Mouse (Mus musculus) yolk sac, embryonic 10.5 days (tissue): ENCODE data around the gene Ttyh1.

Experiments
- DNase-seq: peaks from one replicate; pipeline ENCODE4 v3.0.0-alpha.2; 2017; ENCODE audit warnings: low spot score

Ttyh1 gene

DNA sequence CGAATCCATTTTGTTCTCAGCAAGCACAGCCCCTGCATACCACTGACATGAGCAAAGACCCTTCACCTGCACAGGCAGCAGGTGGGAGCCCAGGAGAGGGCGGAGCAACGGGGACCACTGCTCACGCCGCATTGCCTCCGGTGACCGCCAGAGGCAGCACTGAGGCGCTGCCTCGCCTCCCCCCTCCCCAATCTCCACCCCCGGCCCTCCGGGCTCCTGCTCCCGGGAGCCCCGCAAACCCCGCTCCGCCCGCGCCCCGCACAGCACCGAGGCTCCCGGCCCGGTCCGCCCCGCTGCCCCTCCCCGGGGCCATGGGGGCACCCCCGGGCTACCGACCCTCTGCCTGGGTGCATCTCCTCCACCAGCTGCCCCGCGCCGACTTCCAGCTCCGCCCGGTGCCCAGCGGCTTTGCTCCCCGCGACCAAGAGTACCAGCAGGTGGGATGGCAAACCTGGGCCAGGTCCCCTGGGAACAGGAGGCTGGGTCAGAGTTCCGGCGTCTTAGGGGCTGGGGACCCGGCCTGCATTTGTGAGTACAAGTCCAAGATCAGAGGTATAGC is at the start of gene Ttyh1:
Gene Ttyh1 (plus strand): TSS at position 65 of the 559 bp plus-strand sequence.
- DNase-seq, result no peak

DNA sequence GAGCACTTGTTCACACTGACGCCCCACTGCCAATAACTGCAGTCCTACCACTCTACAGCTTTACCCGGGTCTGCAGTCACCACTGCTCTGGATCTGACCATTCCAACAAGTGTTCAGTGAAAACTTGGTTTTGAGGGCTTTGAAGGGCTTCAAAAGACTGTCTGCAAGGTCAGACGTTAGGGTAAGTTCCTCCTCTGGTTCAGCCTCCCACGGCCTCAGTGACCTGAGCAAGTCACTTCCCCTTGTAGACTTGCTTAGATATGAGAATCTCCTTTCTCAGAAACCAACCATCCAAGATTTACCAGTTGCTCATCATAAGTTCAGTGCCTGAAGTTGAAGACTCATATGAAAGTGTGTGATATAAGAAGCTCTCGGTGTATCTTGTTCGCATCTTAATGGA is 48.1 kb upstream of the Ttyh1 start:
- no peak for DNase-seq

DNA sequence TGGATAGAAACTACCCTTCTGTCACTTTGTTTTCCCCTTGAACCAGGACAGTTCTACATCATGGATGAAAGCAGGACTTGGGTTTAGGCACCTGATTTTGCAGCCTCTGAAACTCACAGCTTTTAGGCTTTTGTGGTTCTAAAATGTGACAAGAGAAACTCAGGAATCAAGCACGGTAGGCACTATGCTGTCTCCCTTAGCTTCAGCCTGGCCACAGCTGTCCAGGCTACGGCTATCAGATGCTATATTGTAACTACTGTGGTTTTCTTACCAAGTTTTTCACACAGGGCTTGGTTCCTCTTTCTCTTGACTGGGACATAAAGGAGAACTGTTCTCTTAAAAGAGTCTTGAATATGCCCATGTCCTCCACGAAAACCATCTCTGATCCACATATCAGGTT is 46.1 kb upstream of the Ttyh1 start:
- DNase-seq, result no peak

DNA sequence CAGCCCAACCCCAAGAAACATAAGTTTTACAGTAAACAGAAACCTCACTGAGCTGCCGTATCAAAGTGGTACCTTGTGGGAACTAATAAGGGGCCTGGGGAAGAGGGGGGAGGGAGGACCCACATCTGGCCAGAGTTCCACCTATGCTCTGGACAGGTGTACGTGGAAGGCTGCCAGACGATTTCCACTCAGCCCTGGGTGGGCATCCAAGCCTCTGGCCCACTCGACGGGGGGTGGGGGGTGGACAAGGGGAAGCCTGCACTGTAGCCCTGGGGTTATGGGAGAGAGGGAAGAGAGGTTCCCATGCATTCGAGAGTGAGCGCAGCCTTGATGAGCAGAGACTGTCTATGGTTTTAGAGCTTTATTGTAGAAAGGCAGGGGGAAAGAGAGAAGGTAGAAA is 39.7 kb upstream of the Ttyh1 start:
- no peak for DNase-seq

DNA sequence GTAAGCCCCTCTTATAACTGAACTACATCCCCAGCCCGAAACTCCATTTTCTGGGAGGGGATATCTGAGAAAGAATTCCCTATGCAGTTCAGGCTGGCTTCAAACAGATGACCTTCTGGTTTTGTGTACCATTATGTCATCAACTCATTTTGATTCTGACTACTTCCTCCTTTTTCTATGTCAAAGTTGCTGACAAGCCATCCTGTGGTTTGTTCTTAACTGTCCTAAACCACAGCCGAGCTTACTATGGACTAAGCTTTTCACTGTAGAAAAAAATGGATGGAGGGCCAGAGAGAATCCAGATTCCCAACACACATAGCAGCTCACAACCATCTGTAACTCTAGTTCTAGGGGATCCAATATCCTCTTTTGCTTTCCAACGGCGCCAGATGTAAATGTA is 38.7 kb upstream of the Ttyh1 start:
- no peak for DNase-seq

DNA sequence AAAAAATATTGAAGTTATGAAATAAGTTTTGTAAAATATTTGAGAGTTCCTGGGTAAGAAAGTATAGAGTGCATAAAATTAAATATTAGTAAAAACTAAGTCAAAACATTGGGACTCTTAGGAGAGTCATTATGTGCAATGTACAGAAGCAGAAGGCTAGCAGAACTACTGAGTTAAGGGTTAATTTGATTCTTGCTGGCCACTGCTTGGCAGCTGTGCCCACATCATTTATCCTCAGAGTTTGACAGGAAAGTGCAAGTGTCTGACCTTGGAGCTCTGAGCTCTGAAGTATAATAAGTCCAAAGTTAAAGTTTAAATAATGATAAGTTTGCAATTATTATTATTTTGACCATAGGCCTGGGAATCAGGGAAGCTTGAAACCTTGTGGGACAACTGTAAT is 37.5 kb upstream of the Ttyh1 start:
- DNase-seq, result no peak

DNA sequence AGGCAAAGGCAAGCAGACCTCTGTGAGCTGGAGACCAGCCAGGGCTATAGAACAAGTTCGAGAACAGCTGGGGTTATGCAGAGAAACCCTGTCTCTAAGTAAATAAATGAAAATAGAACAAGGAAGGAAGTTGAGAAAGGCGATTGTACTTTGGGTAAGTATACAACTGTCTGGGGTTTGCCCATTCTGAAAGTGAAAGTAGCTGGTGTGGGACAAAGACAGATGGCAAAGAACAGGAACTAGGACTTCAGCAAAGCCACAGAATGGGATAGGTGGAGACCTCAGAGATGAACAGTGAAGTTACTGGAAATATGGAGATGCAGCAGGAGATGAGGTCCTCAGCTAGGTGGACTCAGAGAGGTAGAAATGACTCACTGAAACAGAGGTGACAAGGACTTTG is 36.4 kb upstream of the Ttyh1 start:
- DNase-seq, result no peak

DNA sequence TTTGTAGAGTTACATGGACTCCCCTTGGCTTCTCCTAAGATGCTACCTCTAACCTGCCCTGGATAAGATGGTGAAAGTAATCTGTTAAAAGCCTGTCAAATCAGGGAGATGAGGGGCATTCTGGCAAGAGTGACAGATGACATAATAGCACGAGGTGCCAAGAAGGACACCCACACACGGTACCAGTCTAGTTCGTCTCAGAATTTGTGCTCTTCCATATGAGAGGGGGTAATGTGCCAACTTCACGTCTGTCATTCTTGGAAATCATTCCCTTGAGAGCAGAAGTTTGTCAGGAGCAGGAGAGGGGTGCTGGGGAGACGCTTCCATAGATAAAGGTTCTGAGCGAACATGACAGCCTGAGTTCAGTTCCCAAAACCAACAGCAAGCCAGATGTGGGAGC is 35.0 kb upstream of the Ttyh1 start:
- DNase-seq, result no peak

DNA sequence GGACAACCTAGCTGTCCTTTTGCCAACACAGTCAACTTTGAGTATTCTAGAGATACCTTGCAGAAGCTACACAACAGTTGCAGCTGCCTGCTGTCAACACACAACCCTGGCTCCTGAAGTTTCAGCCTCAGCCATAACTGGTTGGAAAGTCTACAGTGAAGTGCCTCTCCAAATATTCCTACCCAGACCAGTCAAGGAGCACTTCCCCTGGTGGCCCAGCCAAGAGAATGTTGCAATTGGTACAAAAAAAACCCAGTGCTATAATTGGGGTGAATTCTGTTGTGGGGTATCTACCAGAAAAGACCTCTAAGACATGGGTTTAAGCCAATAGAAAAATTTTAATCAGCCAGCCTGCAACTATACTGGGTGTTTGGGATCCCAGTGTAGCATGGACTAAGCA is 33.6 kb upstream of the Ttyh1 start:
- no peak for DNase-seq

DNA sequence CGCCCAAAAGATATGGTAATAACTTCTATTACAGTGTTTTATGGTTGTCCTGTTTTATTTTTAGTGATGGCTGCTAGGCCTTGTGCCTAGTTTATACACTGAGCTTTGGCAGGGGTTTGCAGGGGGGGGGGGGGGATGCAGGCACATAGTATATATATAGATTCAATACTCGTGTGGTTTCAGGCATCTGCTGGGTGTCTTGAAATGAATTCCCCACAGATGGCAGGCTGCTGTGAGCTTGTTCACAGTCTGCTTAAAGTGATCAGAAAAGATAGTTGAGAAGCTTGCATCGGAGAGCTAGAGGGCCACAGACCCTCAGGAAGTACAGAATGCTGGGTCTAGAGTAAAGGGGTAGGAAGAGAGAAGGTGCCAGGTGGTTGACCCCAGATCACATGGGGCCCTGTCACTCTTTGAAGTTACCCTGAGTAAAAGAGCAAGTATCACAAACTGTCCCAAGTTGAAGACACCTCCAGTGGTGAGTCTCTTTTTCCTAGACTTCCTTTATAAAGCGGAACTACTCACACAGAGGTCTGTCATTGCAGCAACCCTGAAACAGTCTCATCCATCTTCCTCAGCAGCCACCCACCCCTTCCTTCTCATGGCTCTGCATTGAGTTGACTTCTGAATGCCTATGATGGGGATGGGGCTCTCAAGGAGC is 31.8 kb upstream of the Ttyh1 start:
- DNase-seq, result no peak

DNA sequence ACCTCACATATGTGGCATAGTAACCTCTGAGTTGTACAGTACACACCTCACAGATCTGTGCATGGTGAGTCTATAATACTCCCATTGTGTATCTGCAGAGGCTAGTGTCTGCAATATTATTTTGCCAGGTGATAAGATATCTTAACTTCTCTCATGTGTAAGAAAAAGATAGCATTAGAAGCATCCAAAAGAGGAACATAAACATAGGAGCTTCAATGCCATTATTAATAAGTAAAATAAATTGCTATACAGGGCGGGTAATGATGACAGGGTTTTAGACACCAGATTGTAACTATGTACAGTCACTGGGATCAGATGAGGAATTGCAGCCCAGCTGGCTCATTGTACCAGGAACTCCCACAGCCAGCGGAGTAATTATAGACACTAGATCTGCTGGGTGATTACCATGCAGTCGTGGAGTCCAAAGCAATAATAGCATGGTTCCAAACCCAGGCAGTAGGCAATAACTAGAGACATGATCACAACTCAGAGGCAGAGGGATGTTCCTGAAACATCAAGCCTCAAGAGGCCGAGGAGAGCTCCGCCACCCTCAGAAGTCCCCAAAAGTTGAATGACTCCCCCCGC is 31.2 kb upstream of the Ttyh1 start:
- no peak for DNase-seq

DNA sequence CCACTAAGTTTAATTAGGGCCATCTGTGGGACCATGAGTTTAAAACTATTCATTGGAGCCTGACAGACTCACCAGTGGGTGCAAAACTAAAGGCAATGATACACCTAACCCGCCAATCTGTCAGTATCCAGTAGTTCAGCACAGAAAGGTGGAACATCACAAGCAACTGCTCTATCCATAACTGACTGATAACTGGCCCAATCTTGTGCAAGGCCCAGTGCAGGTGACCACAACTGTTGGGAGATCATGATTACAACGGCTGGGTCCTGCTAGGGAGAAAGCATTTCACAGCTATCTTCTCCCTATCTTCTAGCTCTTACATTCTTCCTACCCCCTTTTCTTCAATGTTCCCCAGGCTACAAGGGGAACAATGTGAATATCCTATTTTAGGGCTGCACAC is 30.5 kb upstream of the Ttyh1 start:
- DNase-seq, result no peak

DNA sequence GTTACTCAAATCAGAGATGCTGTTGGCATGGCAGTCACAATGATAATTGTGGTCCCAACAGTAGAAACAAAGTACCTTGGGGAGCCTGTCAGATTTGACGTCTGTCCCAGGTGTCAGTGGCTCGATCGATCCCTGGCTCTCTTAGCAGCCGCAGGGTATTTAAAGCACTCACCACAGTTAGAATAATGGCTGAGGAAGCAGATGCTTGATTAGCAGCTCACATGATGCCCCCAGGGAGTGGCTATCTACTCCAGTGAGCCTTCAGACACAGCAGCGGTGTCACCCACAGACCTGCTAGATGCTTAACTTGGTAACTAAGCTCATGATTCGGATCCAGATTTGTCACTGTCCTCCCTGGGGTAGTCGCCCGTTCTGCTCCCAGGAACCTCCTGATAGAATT is 28.0 kb upstream of the Ttyh1 start:
- DNase-seq, result no peak

DNA sequence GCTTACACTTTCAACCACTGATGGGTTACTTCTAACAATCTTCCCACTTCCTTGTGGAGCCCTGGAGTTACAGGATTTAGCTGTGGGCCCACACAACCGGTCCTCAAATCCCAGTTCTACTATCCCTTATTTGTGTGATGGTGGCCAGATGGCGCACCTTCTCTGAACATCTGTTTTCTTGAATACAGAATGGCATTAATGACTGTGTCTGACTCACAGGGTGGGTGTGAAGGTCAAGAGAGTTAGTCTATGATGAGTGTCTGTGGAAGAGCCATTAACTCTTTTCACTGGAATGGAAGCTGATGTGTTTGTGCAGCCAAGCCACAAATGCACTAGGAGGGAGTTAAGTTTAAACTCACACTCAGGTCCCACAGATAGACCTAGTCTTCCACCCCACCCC is 20.9 kb upstream of the Ttyh1 start:
- DNase-seq, result no peak

DNA sequence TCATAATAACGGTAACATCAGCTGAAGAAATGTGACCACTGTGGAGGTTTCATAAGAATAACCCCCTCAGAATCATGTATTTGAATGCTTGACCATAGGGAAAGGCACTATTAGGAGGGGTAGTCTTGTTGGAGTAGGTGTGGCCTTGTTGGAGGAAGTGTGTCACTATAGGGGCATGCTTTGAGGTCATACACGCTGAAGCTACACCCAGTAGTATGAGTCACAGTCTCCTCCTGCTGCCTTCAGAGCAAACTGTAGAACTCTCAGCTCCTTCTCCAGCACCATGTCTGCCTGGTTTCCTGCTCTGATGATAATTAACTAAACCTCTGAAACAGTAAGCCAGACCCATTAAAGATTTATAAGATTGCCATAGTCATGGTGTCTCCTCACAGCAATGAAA is 20.4 kb upstream of the Ttyh1 start:
- DNase-seq, result no peak

DNA sequence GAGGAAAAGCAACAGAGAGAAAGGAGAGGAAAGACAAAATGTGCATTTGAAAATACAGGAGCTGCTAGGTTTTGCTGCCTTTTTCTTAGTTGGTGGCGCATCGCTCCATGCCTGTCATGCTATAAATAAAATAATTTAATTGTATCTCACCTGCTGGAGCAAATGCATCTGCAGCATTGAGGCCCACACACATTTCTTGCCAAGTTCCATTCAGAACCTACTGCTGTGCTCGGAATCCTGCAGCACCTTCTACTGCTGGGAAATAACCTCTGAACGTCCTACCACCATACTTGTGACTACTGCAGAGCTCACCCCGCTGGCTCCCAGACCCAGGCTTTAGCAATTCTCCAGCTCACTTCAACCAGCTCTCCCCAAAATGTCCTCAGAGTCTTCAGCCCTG is 18.1 kb upstream of the Ttyh1 start:
- DNase-seq, result no peak

DNA sequence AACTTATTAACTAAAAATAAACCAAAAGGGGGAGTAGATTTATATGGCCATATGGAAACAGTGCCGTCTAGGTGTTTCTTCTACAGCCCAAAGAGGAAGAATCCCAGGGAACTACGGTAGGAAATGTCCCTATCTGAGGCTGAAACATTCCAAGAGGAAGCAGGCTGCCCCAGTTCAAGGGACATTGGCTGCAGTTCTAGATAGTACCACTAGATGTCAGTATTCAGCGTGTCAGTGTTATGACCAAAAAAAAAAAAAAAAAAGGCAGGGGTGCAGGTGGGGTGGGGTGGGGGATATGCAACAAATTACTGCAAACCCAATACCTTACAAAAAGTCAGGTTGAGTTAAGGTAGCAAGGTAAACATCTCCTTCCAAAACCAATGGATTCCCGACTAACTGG is 15.8 kb upstream of the Ttyh1 start:
- DNase-seq, result no peak

DNA sequence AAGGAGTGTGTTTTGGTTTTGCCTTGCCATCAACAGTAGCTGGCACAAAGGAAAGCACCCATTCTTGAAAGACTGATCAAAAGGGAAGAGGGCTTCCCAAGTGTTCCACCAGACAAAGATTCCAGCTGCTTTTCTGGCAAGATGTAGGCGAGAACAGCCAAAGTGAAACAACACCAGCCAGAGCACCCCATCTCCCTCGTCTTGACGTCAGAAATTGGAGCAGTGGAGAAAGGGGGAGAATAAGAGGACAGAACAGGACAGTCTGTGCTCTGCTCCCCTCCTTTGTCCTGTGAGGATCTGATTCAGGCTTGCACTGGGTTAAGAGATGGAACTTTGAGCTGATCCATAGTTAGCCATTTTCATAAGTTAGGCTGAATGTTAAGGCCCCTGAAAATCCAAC is 7.4 kb upstream of the Ttyh1 start:
- DNase-seq, result no peak

DNA sequence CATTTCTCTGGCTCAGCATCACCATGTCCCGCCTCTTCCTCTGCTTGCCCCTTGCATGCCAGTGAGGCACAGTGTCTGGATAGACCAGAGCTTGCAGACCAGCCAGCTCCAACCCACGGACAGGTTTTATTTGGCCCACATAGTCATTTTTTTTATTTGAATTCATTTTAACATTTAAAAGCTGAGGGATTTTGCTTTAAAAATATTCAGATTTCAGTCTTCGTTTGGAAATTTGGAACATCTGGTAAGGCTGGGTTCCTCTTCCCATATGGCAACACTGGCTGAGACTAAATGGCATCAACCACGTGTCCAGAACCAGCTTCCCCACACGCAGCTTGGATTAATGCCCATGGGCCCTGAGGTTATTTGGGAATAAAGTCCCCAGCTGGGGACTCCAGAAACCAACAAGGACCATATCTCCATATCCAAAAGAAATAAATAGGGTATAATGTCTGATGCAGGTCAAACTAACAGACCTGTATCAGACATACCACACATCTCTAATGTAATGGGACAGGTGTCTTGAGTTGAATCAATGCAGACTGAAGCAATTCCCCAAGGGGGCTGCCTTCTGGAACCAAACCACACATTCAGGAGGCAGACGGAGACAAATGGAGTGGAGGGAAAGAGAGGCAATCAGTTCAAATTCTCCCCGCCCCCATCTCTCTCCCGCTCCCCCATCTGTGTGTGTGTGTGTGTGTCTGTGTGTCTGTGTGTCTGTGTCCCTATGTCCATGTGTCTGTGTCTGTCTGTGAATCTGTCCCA is 2.0 kb upstream of the Ttyh1 start:
- no peak for DNase-seq

DNA sequence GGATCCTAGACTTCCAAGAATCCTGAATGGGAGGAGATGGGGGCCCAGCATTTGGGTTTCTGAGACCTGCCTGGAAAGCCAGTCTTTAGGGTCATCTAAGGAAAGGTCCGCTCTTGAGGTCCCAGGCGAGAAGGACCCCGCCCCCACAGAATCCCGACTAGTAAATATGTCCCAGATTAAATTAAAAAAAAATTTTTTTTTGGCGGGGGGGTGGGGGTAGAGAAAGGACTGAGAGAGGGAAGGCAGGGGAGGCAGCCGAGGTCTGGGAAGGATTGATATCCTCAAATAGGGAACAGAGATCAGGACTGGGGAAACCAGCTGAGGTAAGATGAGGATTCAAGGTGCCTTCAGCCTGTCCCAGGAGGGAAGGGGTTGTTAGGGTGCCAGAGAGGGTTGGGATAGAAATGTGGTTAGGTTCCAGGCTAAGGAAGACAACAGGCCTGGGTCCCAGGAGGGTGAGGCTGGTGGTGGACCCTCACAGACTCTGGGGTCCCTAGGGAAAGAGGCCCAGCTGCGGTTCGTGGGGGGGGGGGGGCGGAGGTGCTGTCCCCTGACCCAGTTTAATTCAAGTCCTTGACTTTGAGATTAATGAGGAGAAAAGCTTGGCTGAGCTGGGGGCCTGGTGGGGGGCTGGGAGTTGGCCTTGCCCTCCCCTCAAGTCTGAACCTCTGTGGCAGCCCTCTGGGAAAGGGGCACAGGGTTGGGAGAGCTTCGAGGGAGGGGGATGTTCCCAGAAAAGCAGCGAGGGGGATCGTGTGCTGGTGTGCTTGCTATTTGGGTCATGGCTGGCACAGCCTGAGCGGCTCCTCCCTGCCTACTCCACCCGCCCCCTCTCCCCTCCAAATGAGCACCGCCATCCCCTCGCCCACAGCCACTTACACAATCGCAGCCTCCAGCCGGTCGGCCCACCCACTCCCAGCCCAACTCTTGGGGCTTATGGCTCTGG is 1.0 kb downstream of the Ttyh1 start:
- no peak for DNase-seq

DNA sequence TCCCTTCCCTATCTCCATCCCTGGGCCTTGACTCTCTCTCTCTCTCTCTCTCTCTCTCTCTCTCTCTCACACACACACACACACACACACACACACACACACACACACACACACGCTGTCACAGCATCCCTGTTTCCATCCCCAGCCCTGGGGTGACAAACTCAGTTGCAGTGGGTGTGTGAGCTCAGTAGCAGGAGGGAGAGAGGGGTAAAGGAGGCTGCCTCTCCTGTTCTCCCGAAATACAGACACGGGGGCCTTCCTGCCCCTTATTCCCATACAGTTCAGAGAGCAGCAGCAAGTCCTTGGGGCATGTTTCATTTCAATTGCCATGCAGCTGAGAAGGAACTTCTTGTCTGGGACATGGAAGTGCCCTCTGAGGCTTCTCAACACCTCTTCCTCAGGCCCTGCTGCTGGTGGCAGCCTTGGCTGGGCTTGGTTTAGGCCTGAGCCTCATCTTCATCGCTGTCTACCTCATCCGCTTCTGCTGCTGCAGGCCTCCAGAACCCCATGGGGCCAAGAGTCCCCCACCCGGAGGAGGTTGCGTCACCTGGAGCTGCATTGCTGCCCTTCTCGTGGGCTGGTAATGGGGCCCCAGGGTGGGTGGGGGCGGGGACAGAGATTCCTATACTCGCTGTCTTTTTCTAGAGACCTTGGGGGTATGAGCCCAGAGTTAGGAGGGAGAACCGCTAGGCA is 3.0 kb downstream of the Ttyh1 start:
- no peak for DNase-seq

DNA sequence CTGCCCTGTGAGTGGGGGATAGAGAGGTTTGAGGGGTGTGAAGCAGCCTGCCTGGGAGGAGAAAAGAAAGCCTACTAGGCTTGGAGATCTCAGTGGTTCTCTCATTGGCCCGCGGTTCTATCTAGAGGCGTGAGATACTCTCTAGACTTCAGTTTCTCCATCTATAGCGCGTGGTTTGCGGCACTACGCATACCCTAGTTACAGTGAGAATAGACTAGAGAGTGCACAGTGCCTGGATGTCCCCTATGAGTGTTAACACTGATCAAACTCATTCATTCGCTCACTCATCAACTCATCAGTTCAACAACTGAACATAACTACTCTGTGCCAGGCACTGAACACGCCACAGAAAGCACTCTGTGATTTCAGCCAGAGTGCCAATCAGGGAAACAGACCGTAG is 3.6 kb downstream of the Ttyh1 start:
- DNase-seq, result no peak
